Mouse (Mus musculus) inflammation-experienced regulatory T-cells, adult 16 weeks (primary cell): ENCODE measurements around the gene Snrpa1. TPM values are rescaled to one million over a fixed set of nuclear protein-coding genes. Genes with fewer than 3 reads are reported as not detected.

Experiments used
- polyA plus RNA-seq: library from polyadenylated mRNA; unstranded; fragments of 100-300 nt; shearing (Covaris generic); gene quantifications from one replicate; pipeline ENCODE4 v1.2.1, GENCODE M21; 2017

Gene Snrpa1
- 122 TPM for polyA plus RNA-seq

GRCm38 (mm10) chr7:66058703-66059102, at the start of gene Snrpa1:
TSS of gene Snrpa1 (plus strand) at chr7:66059003.

GRCm38 (mm10) chr7:66043552-66044459, 15.0 kb upstream of the Snrpa1 start, which contains the start of gene Gm45213:
TSS of gene Gm45213 (plus strand) at chr7:66043602.

GRCm38 (mm10) chr7:66079364-66080230, 20.8 kb downstream of the Snrpa1 start, which contains the start of gene Selenos:
TSS of gene Selenos (plus strand) at chr7:66079649.

GRCm38 (mm10) chr7:66108961-66109854, 50.4 kb downstream of the Snrpa1 start, which contains the start of gene Chsy1:
TSS of gene Chsy1 (plus strand) at chr7:66109515.

Other genes starting within 250 kb of the Snrpa1 start
- gene Pcsk6, start 197.3 kb upstream of the Snrpa1 start, polyA plus RNA-seq: not detected
- gene Gm45213, start 15.4 kb upstream of the Snrpa1 start, polyA plus RNA-seq: not detected
- 158 TPM for gene Selenos, start 20.6 kb downstream of the Snrpa1 start, polyA plus RNA-seq
- 1.7 TPM for gene Chsy1, start 50.5 kb downstream of the Snrpa1 start, polyA plus RNA-seq